Comparison of ENCODE assay signal across 28 mouse cellular contexts in the genomic region with DNA sequence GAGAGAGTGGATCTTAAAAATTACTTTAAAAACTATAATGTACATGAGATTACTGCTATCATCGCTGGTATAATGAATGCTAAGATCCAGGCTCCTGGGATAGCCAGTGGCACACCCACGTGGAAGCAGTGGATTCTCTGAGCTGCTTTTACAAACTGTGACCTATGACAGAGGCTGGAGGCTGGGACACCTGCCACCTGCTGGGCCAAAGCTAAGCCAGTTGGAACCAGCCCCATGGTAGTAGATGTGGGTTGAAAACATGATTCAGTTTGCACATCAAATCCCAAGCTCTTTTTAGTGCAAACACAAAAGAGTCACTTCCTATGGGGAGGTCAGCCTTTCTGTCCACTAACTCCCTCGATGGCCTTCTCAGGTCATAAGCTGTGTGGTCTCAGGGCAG.
A peak's percentile ranks its signal among the peaks of the same experiment; 100 is the strongest.
DNase-seq lines count a peak whose midpoint lies in the region; ATAC-seq and TF ChIP-seq lines count a peak whose summit lies in the region.
"Had no signal": no experiment of that assay in that cellular context is flagged by ENCODE, and none has a peak within 500 bp of the region (broad histone marks: within the 10 kb centered on the region; RNA-seq: fewer than 3 reads in every experiment).

No protein-coding gene starts in this region.

- H3K27ac ChIP-seq in kidney, adult 2 months (ENCODE audit: insufficient read depth, low read depth, low read length): no peak overlapping the region
- H3K27ac ChIP-seq in liver, adult 2 months (replicated peaks; ENCODE audit: insufficient read depth, low read depth, low read length): no peak overlapping the region
- H3K27ac ChIP-seq in liver, embryonic 12.5 days: no peak overlapping the region
- H3K27ac ChIP-seq in bone marrow, adult 2 months (ENCODE audit: control insufficient read depth, insufficient read depth, low read depth, low read length, poor library complexity): no peak overlapping the region
- H3K27ac ChIP-seq: forebrain, embryonic 13.5 days; hindbrain, embryonic 10.5 days; hindbrain, embryonic 15.5 days; limb, embryonic 13.5 days; liver, embryonic 14.5 days; midbrain, embryonic 10.5 days; midbrain, embryonic 15.5 days; neural tube, embryonic 15.5 days had no signal

- H3K79me2 ChIP-seq in liver, adult 2 months (ENCODE audit: control insufficient read depth, insufficient read depth, low read length): no peaks in the 10 kb centered on the region

- H3K4me1 ChIP-seq in kidney, adult 2 months (ENCODE audit: control insufficient read depth, insufficient read depth, low read length): peaks cover 8% of the 10 kb centered on the region; the same call in 1 of the 2 replicates
- peaks cover 2% of the 10 kb centered on the region; the same call in 1 of the 2 replicates for H3K4me1 ChIP-seq in liver, adult 2 months (ENCODE audit: control insufficient read depth, insufficient read depth, low read length)
- no peaks in the 10 kb centered on the region for H3K4me1 ChIP-seq in liver, embryonic 12.5 days
- no peaks in the 10 kb centered on the region; the same call in 1 of the 2 replicates for H3K4me1 ChIP-seq in bone marrow, adult 2 months (ENCODE audit: control insufficient read depth, insufficient read depth, low read length)
- H3K4me1 ChIP-seq: forebrain, embryonic 13.5 days; hindbrain, embryonic 10.5 days; hindbrain, embryonic 15.5 days; limb, embryonic 13.5 days; midbrain, embryonic 10.5 days; midbrain, embryonic 15.5 days; neural tube, embryonic 15.5 days had no signal

- TF ChIP-seq CTCF in kidney, adult 2 months (conservative IDR thresholded peaks at IDR 0.05; ENCODE audit: insufficient read depth, insufficient read length, low read depth, low read length): peak; percentile 43
- peak; percentile 57 for TF ChIP-seq CTCF in liver, adult 2 months (IDR thresholded peaks at IDR 0.05; ENCODE audit: low read depth, low read length)
- TF ChIP-seq CTCF in bone marrow, adult 2 months (IDR thresholded peaks at IDR 0.05; ENCODE audit: control insufficient read depth, insufficient read depth, low read length): peak; percentile 3; the same call in 1 of the 2 replicates

- ATAC-seq in CD4-positive, CD25-positive, alpha-beta regulatory T cell, adult 4 months: no peak
- no peak for ATAC-seq in liver, embryonic 12.5 days
- ATAC-seq: forebrain, embryonic 13.5 days; inflammation-experienced regulatory T-cells, adult 6 months; midbrain, embryonic 15.5 days; Patski had no signal

- H3K4me3 ChIP-seq in kidney, adult 2 months (ENCODE audit: insufficient read depth, low read depth, low read length): no peak overlapping the region
- no peak overlapping the region for H3K4me3 ChIP-seq in liver, adult 2 months (ENCODE audit: insufficient read depth, low read depth, low read length)
- H3K4me3 ChIP-seq in liver, embryonic 12.5 days: no peak overlapping the region
- no peak overlapping the region for H3K4me3 ChIP-seq in bone marrow, adult 2 months (replicated peaks; ENCODE audit: control insufficient read depth, low read depth, low read length)
- H3K4me3 ChIP-seq: forebrain, embryonic 13.5 days; heart, embryonic 12.5 days; hindbrain, embryonic 10.5 days; hindbrain, embryonic 15.5 days; limb, embryonic 13.5 days; midbrain, embryonic 10.5 days; midbrain, embryonic 15.5 days; neural tube, embryonic 15.5 days had no signal

- no peak overlapping the region for H3K4me2 ChIP-seq in liver, embryonic 12.5 days
- H3K4me2 ChIP-seq: forebrain, embryonic 13.5 days; heart, embryonic 12.5 days; hindbrain, embryonic 15.5 days; limb, embryonic 13.5 days; midbrain, embryonic 15.5 days; neural tube, embryonic 15.5 days had no signal

- no peak overlapping the region for H3K9ac ChIP-seq in liver, adult 2 months (ENCODE audit: low read depth, low read length)
- no peak overlapping the region for H3K9ac ChIP-seq in liver, embryonic 12.5 days
- H3K9ac ChIP-seq: forebrain, embryonic 13.5 days; heart, embryonic 12.5 days; hindbrain, embryonic 15.5 days; limb, embryonic 13.5 days; liver, embryonic 14.5 days; midbrain, embryonic 15.5 days; neural tube, embryonic 15.5 days had no signal

- peak; percentile 14 for DNase-seq in CD4-positive, CD25-positive, alpha-beta regulatory T cell, adult 2 months (ENCODE audit: low read depth, low spot score)
- DNase-seq in kidney, adult 2 months: peak; percentile 37
- no peak for DNase-seq in kidney, adult 18-20 months
- DNase-seq in liver, adult 2 months (ENCODE audit: extremely low read depth, low read depth, low spot score): peak; percentile 38
- DNase-seq: cerebellum, adult 11 months; cerebellum, adult 9-10 months; cerebellum, postnatal 36 days; gastrocnemius, postnatal 25 days; heart, postnatal 10 days; kidney, postnatal 10 days; lung, postnatal 10 days; retina, postnatal 1 day; right cerebral cortex, postnatal 14 days; thymus, postnatal 14 days had no signal

- H3K36me3 ChIP-seq in kidney, adult 2 months (ENCODE audit: control insufficient read depth, insufficient read depth, low read length): no peaks in the 10 kb centered on the region
- H3K36me3 ChIP-seq in liver, adult 2 months (ENCODE audit: control insufficient read depth, insufficient read depth, low read length): no peaks in the 10 kb centered on the region
- H3K36me3 ChIP-seq in liver, embryonic 12.5 days: no peaks in the 10 kb centered on the region
- H3K36me3 ChIP-seq: heart, embryonic 12.5 days; hindbrain, embryonic 10.5 days; hindbrain, embryonic 15.5 days; limb, embryonic 13.5 days; midbrain, embryonic 10.5 days; midbrain, embryonic 15.5 days; neural tube, embryonic 15.5 days had no signal

- no peak for TF ChIP-seq POLR2A in kidney, adult 2 months (IDR thresholded peaks at IDR 0.05; ENCODE audit: low read depth, low read length)
- no peak for TF ChIP-seq POLR2A in liver, adult 2 months (IDR thresholded peaks at IDR 0.05; ENCODE audit: extremely low read depth, insufficient read depth, low read length)
- no peak for TF ChIP-seq POLR2A in bone marrow, adult 2 months (IDR thresholded peaks at IDR 0.05; ENCODE audit: borderline replicate concordance, control insufficient read depth, low read depth, low read length)

- no peaks in the 10 kb centered on the region for H3K9me3 ChIP-seq in liver, embryonic 12.5 days (replicated peaks)
- H3K9me3 ChIP-seq: forebrain, embryonic 13.5 days; heart, embryonic 12.5 days; hindbrain, embryonic 10.5 days; hindbrain, embryonic 15.5 days; limb, embryonic 13.5 days; midbrain, embryonic 10.5 days; midbrain, embryonic 15.5 days; neural tube, embryonic 15.5 days had no signal

- WGBS in kidney, adult 2 months: 66% methylated on average over 3 of the region's 3 CpGs
- 61% methylated on average over 3 of the region's 3 CpGs for WGBS in liver, adult 2 months
- 65% methylated on average over 3 of the region's 3 CpGs for WGBS in liver, embryonic 12.5 days (ENCODE audit: insufficient replicate concordance)
- WGBS in bone marrow, adult 2 months: 84% methylated on average over 3 of the region's 3 CpGs

- H3K27me3 ChIP-seq in kidney, adult 2 months (replicated peaks; ENCODE audit: control insufficient read depth, insufficient read depth, low read length): no peaks in the 10 kb centered on the region
- H3K27me3 ChIP-seq in liver, adult 2 months (ENCODE audit: control insufficient read depth, insufficient read depth, low read length): no peaks in the 10 kb centered on the region
- H3K27me3 ChIP-seq in liver, embryonic 12.5 days (replicated peaks): no peaks in the 10 kb centered on the region
- H3K27me3 ChIP-seq: forebrain, embryonic 13.5 days; heart, embryonic 12.5 days; hindbrain, embryonic 15.5 days; limb, embryonic 13.5 days; midbrain, embryonic 15.5 days; neural tube, embryonic 15.5 days; Patski had no signal

Comparison
In these comparisons a context has a peak if more than half of its experiments do, and no peak if none do; other contexts are left out.
1. CTCF ChIP-seq: peak in every context shown above with its lines; median percentile 57 in liver, adult 2 months; 43 in kidney, adult 2 months; 3 in bone marrow, adult 2 months.